Mouse (Mus musculus) hindbrain, embryonic 13.5 days (tissue): ENCODE results near the gene Ctnnd2. TPM values are rescaled to one million over a fixed set of nuclear protein-coding genes. Genes with fewer than 3 reads are reported as not detected.

Experiments used
- ATAC-seq: fragments of 200-750 bp; cut with Nextera tagmentation; 2 replicates; pipeline ENCODE4 v1.8.0; 2017; ENCODE audit warnings: moderate TSS enrichment; ENCODE audit not compliant: low FRiP score
- H3K27ac ChIP-seq: fragments of 300-500 bp; sonication (generic); 2 replicates; pipeline ENCODE4 v1.5.1; 2015; ENCODE audit warnings: inconsistent platforms, mild to moderate bottlenecking, moderate library complexity
- H3K27me3 ChIP-seq: fragments of 300-500 bp; sonication (generic); 2 replicates; pipeline ENCODE4 v1.6.1; 2015; ENCODE audit warnings: mild to moderate bottlenecking, inconsistent platforms
- H3K36me3 ChIP-seq: fragments of 300-500 bp; sonication (generic); 2 replicates; pipeline ENCODE4 v1.6.1; 2015; ENCODE audit warnings: mild to moderate bottlenecking, inconsistent platforms
- H3K4me1 ChIP-seq: fragments of 300-500 bp; sonication (generic); replicated peaks from 2 replicates; pipeline ENCODE4 v1.6.1; 2015; ENCODE audit warnings: inconsistent platforms
- H3K4me2 ChIP-seq: fragments of 300-500 bp; sonication (generic); 2 replicates; pipeline ENCODE4 v1.6.1; 2015; ENCODE audit warnings: inconsistent platforms, mild to moderate bottlenecking, moderate library complexity
- H3K4me3 ChIP-seq: fragments of 300-500 bp; sonication (generic); 2 replicates; pipeline ENCODE4 v1.5.1; 2015; ENCODE audit warnings: mild to moderate bottlenecking, inconsistent platforms
- H3K9ac ChIP-seq: fragments of 300-500 bp; sonication (generic); 2 replicates; pipeline ENCODE4 v1.6.1; 2015; ENCODE audit warnings: mild to moderate bottlenecking, inconsistent platforms
- H3K9me3 ChIP-seq: fragments of 300-500 bp; sonication (generic); 2 replicates; pipeline ENCODE4 v1.6.1; 2016; ENCODE audit warnings: inconsistent platforms
- WGBS: fragments of 180-500 bp; shearing (Covaris S2); methylation state at CpG from one replicate; pipeline ENCODE4 v1.1.7; 2015; 5-methylcytosine and 5-hydroxymethylcytosine counted together
- polyA plus RNA-seq: library from polyadenylated mRNA; unstranded; fragments of >200 nt; fragmentation: Nextera tagmentation; extraction: Ambion mirVana; gene quantifications from 2 replicates; pipeline ENCODE4 v1.2.1, GENCODE M21; 2015

Gene Ctnnd2
- polyA plus RNA-seq, 1 experiment from 2014 or later = 59.6 TPM

- Histone ChIP-seq H3K27ac (no peak overlapping the region), H3K36me3 (no peaks in the 10 kb centered on the region), H3K4me2 (no peak overlapping the region), H3K9me3 (no peaks in the 10 kb centered on the region), H3K4me1 (no peaks in the 10 kb centered on the region), H3K9ac (no peak overlapping the region), H3K4me3 (no peak overlapping the region), H3K27me3 (no peaks in the 10 kb centered on the region)
- no peak for ATAC-seq
- WGBS = 89% methylated on average over 5 of the region's 5 CpGs
Measured at GRCm38 (mm10) chr15:31070311-31070710, 897.9 kb downstream of the Ctnnd2 start.
